Mouse (Mus musculus) left cerebral cortex, adult 9 months (tissue): ENCODE data around the gene Zic2.

ENCODE experiments used
- DNase-seq, 2 experiments: peaks; one replicate each; pipeline ENCODE4 v3.0.0; 2022; ENCODE audit warnings: low spot score in 2 of 2

The Zic2 gene

GRCm38 (mm10) chr14:122476822-122477215 is 1.6 kb downstream of the Zic2 start:
- DNase-seq, result no peak

- no peak for DNase-seq
Measured at GRCm38 (mm10) chr14:122477261-122477671, 2.0 kb downstream of the Zic2 start.

GRCm38 (mm10) chr14:122477971-122478573 is 2.8 kb downstream of the Zic2 start:
- no peak for DNase-seq

GRCm38 (mm10) chr14:122478574-122479011 is 3.4 kb downstream of the Zic2 start:
- DNase-seq, result no peak

GRCm38 (mm10) chr14:122479461-122480109 is 4.3 kb downstream of the Zic2 start:
- no peak for DNase-seq

- DNase-seq, result no peak
Measured at GRCm38 (mm10) chr14:122480355-122480754, 5.1 kb downstream of the Zic2 start.

GRCm38 (mm10) chr14:122481181-122481580 is 5.9 kb downstream of the Zic2 start:
- DNase-seq, result no peak

GRCm38 (mm10) chr14:122482081-122483023 is 7.1 kb downstream of the Zic2 start:
- no peak for DNase-seq

GRCm38 (mm10) chr14:122483024-122483385 is 7.8 kb downstream of the Zic2 start:
- no peak for DNase-seq

- no peak for DNase-seq
Measured at GRCm38 (mm10) chr14:122483556-122484421, 8.6 kb downstream of the Zic2 start.

GRCm38 (mm10) chr14:122484458-122484843 is 9.2 kb downstream of the Zic2 start:
- DNase-seq, result no peak

- DNase-seq, result no peak
Measured at GRCm38 (mm10) chr14:122484844-122485551, 9.8 kb downstream of the Zic2 start.

- no peak for DNase-seq
Measured at GRCm38 (mm10) chr14:122485635-122486181, 10.5 kb downstream of the Zic2 start.

GRCm38 (mm10) chr14:122486611-122487010 is 11.4 kb downstream of the Zic2 start:
- DNase-seq, result no peak

GRCm38 (mm10) chr14:122487366-122487765 is 12.1 kb downstream of the Zic2 start:
- no peak for DNase-seq

- no peak for DNase-seq
Measured at GRCm38 (mm10) chr14:122489041-122489440, 13.8 kb downstream of the Zic2 start.

GRCm38 (mm10) chr14:122489686-122490414 is 14.6 kb downstream of the Zic2 start:
- DNase-seq, result no peak

- DNase-seq, result no peak
Measured at GRCm38 (mm10) chr14:122490441-122491328, 15.4 kb downstream of the Zic2 start, which contains the start of gene Gm10837. Gene Gm10837 (plus strand): TSS chr14:122490586.

- DNase-seq, result no peak
Measured at GRCm38 (mm10) chr14:122491521-122491920, 16.3 kb downstream of the Zic2 start.
